Mouse (Mus musculus) cerebellum, postnatal 36 days (tissue): ENCODE results near the gene Cd248.
A peak's percentile ranks its signal among the peaks of the same experiment; 100 is the strongest.

Experiments used
- DNase-seq, 2 experiments: peaks; one replicate each; pipeline ENCODE4 v3.0.0; 2021 to 2022; ENCODE audit warnings: mixed read lengths in 2 of 2

Cd248 gene

DNA sequence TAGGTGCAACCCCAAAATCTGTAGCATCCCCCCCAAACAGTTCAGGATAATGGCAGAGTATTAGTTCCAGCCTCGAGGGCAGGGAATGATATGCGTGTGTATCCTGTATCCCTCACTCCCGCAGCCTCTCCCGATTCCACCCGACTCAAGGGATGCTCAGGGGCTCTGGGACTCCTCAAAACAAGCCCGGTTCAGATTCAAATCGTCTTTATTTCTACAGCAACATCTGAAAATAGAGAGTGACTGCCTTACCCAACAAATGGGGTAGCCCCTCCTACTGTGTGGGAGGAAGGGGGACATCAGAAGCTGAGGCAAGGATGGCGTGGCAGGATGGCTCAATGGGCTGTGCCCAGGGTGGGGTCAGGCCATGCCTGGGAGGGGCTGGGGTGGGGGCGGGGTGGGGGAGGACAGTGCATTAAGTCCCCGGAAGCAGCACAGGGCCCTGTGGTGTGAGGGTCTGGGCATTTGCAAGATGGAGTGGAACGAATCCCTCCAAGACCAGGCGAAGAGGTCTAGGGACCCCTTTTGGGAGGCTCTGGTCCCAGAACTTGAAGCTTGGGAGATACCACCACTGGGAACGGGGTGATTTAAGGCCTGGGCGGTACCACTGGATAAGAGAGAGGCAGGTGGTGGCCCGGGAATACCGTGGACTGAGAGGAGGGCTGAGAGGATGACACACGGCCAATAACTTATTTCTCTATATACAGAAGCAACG is 39.8 kb downstream of the Cd248 start:
- no peak for DNase-seq

GRCm38 (mm10) chr19:5108271-5108575 is 40.3 kb downstream of the Cd248 start:
- no peak for DNase-seq

GRCm38 (mm10) chr19:5108702-5109101 is 40.8 kb downstream of the Cd248 start:
- DNase-seq: no peak

GRCm38 (mm10) chr19:5109659-5110453 is 42.0 kb downstream of the Cd248 start:
- peak in 1 of 2 experiments; percentile 66 for DNase-seq

DNA sequence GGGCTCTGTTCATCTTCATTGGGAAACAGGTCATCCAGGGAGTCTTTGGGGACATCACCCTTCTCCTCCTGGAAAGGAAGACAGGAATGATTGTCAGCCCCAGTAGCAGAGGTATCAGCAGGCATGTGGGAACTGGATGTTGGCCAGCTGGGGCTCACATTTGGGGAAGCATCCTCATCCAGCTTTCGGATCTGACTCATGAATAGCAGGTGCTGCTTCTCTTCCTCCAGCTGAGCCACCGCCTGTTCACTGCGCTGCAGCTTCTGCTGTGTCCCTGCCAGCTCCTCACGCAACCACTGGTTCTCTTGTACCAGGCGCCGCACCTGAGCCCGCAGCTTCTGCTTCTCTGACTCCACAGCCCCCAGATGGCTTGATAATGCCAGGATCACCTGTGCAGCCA is 45.9 kb downstream of the Cd248 start:
- peak in 1 of 2 experiments; percentile 32 for DNase-seq

GRCm38 (mm10) chr19:5117494-5118383 is 49.9 kb downstream of the Cd248 start:
- peak; percentile 93 to 94 for DNase-seq

DNA sequence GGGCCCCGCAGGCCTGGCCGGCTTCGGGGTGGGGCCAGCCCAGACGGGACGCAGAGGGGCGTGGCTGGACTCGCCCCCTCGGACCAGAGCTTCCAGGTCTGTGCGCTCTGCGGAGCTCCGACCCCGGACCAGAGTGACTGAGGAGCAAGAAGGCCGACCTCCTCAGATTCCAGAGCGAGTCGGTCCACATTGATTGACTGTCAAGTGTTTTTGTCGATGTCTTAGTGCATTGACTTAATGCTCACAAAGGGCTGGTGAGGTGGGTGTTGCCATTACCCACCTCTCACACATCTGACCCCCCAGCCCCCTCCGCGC is 50.5 kb downstream of the Cd248 start, which contains the start of gene Klc2:
Gene Klc2, minus strand, starts transcription at position 177 of the 315 bp plus-strand sequence.
- no peak for DNase-seq
